Mouse (Mus musculus): ENCODE data around the gene Gm49322. TPM values are rescaled to one million over a fixed set of nuclear protein-coding genes. Genes with fewer than 3 reads are reported as not detected.
A peak's percentile ranks its signal among the peaks of the same experiment; 100 is the strongest.
"Not testable (repeated sequence)": the region's sequence is repeated elsewhere in the genome, so short reads cannot be mapped to it uniquely, and the experiment has no call there.

The Gm49322 gene
- 1.1 and 1.6 TPM in 2 replicates for polyA plus RNA-seq (2014; fragmentation: Nextera tagmentation; extraction: Ambion mirVana)

DNA sequence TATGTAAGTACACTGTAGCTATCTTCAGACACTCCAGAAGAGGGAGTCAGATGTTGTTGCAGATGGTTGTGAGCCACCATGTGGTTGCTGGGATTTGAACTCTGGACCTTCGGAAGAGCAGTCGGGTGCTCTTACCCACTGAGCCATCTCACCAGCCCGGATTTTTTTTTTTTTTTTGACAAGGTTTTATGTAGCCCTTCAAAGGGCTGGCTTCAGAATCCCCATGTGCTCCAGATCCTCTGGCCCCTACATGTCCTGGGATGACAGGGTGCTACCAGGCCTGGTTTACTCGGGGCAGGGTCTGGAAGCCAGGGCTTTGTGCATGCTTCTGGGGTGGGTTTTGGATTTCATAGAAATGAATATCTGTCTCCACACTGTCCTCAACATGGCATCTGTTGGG, at the start of gene Gm49322:
Gene Gm49322 (plus strand): TSS at position 301 of the 400 bp plus-strand sequence.
- H3K9me3 ChIP-seq (replicated peaks; ENCODE audit: control insufficient read depth, low read length); H3K4me2 ChIP-seq (ENCODE audit: low read length); H3K27me3 ChIP-seq (replicated peaks; ENCODE audit: control insufficient read depth, insufficient read depth, low read length); H3K27ac ChIP-seq (ENCODE audit: low read depth, low read length); DNase-seq (ENCODE audit: low spot score); ATAC-seq; H3K4me3 ChIP-seq (ENCODE audit: low read depth, low read length); H3K9ac ChIP-seq (ENCODE audit: low read length): not testable (repeated sequence)
- Histone ChIP-seq H3K36me3 (ENCODE audit: control insufficient read depth, insufficient read depth, low read length) (peaks cover 43% of the 10 kb centered on the region), H3K4me1 (ENCODE audit: control insufficient read depth, insufficient read depth, low read length) (peaks cover 14% of the 10 kb centered on the region)
- 83% methylated on average over 4 of the region's 4 CpGs for WGBS

DNA sequence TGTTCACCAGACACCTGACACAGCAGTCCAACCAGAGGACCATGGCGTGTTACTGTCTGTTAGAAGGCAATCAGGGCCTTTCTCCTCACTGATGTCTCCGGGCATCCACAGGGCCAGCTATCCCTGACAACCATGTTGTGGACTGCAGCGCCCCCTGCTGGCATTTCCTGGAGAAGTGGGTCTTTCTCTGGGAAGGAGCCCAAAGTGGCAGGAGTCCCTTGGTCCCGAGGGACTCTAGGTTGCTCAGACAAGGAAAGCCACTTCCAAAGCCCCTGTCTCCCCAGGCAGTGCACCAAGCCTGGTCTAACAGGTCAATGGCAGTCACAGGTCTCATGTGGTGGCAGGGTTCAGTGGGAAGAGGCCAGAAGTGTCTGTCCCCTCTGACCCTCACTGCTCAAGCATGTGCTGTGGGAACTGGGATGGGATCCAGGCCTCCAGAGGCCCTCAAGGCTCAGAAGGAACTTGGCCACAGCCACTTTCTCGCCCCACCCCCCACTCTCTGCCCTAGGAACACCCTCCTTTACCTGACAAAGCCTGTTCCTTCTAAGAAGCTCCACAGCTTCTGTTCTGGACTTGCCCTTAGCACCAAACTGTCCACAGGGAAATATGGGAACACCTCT, 48.4 kb upstream of the Gm49322 start:
- Histone ChIP-seq H3K9me3 (replicated peaks; ENCODE audit: control insufficient read depth, low read length) (no peaks in the 10 kb centered on the region), H3K4me3 (ENCODE audit: low read depth, low read length) (no peak overlapping the region), H3K4me2 (ENCODE audit: low read length) (no peak overlapping the region), H3K27ac (ENCODE audit: low read depth, low read length) (no peak overlapping the region), H3K9ac (ENCODE audit: low read length) (no peak overlapping the region), H3K36me3 (ENCODE audit: control insufficient read depth, insufficient read depth, low read length) (no peaks in the 10 kb centered on the region), H3K4me1 (ENCODE audit: control insufficient read depth, insufficient read depth, low read length) (peaks cover 13% of the 10 kb centered on the region), H3K27me3 (replicated peaks; ENCODE audit: control insufficient read depth, insufficient read depth, low read length) (no peaks in the 10 kb centered on the region)
- WGBS = 26% methylated on average over 5 of the region's 5 CpGs
- peak; percentile 71 for DNase-seq (ENCODE audit: low spot score)
- ATAC-seq = no peak

GRCm38 (mm10) chr10:80559431-80559830, 46.4 kb upstream of the Gm49322 start:
- DNase-seq (ENCODE audit: low spot score) (no peak), ATAC-seq (no peak)
- Histone ChIP-seq H3K4me2 (ENCODE audit: low read length) (no peak overlapping the region), H3K9ac (ENCODE audit: low read length) (no peak overlapping the region), H3K4me3 (ENCODE audit: low read depth, low read length) (no peak overlapping the region), H3K4me1 (ENCODE audit: control insufficient read depth, insufficient read depth, low read length) (peaks cover 14% of the 10 kb centered on the region), H3K27ac (ENCODE audit: low read depth, low read length) (no peak overlapping the region), H3K27me3 (replicated peaks; ENCODE audit: control insufficient read depth, insufficient read depth, low read length) (no peaks in the 10 kb centered on the region), H3K36me3 (ENCODE audit: control insufficient read depth, insufficient read depth, low read length) (no peaks in the 10 kb centered on the region), H3K9me3 (replicated peaks; ENCODE audit: control insufficient read depth, low read length) (no peaks in the 10 kb centered on the region)
- 91% methylated on average over 7 of the region's 7 CpGs for WGBS

DNA sequence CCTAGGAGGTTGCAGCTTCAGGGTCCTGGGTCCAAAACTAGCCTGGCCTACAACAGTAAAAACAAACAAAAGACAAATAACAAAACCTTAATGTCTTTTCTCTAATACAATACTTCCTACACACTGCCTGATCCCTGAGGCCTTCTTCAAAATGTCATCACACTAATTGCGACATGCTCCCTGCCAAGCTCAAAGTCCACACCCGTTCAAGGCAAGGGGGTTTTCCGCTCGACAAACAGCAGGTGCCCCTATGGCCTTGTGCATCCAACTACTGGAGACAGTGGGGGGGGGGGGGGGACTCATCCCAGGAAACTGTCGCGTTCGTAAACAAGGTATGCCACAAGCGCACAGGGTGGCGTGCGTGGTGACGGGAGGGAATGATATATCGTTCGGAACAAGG, 45.2 kb upstream of the Gm49322 start:
- peak overlapping the region; percentile 95 for H3K9ac ChIP-seq (ENCODE audit: low read length)
- no peak for ATAC-seq

GRCm38 (mm10) chr10:80561116-80561944, 44.5 kb upstream of the Gm49322 start, which contains the start of gene Rexo1:
Gene Rexo1, minus strand, starts transcription at chr10:80561560.
- DNase-seq (ENCODE audit: low spot score) = peak; percentile 97
- under 1% methylated on average over 71 of the region's 72 CpGs for WGBS
- Histone ChIP-seq H3K9ac (ENCODE audit: low read length) (peak within 1 kb of the TSS; percentile 95), H3K36me3 (ENCODE audit: control insufficient read depth, insufficient read depth, low read length) (no peaks in the 10 kb centered on the region; the same call in 1 of the 2 replicates), H3K4me1 (ENCODE audit: control insufficient read depth, insufficient read depth, low read length) (peaks cover 14% of the 10 kb centered on the region), H3K9me3 (replicated peaks; ENCODE audit: control insufficient read depth, low read length) (no peaks in the 10 kb centered on the region), H3K4me2 (ENCODE audit: low read length) (peak within 1 kb of the TSS; percentile 94), H3K4me3 (ENCODE audit: low read depth, low read length) (peak within 1 kb of the TSS; percentile 98), H3K27me3 (replicated peaks; ENCODE audit: control insufficient read depth, insufficient read depth, low read length) (no peaks in the 10 kb centered on the region), H3K27ac (ENCODE audit: low read depth, low read length) (peak within 1 kb of the TSS; percentile 92)
- ATAC-seq = peak; percentile 88

More for the DNA sequence above, 45.2 kb upstream of the Gm49322 start:
- 2% methylated on average over 13 of the region's 13 CpGs for WGBS
- no peak overlapping the region for H3K27ac ChIP-seq (ENCODE audit: low read depth, low read length)
- peak overlapping the region; percentile 98 for H3K4me3 ChIP-seq (ENCODE audit: low read depth, low read length)
- H3K4me1 ChIP-seq (ENCODE audit: control insufficient read depth, insufficient read depth, low read length) = peaks cover 14% of the 10 kb centered on the region
- no peaks in the 10 kb centered on the region for H3K27me3 ChIP-seq (replicated peaks; ENCODE audit: control insufficient read depth, insufficient read depth, low read length)
- H3K9me3 ChIP-seq (replicated peaks; ENCODE audit: control insufficient read depth, low read length) = no peaks in the 10 kb centered on the region
- H3K4me2 ChIP-seq (ENCODE audit: low read length) = peak overlapping the region; percentile 94
- DNase-seq (ENCODE audit: low spot score) = no peak
- H3K36me3 ChIP-seq (ENCODE audit: control insufficient read depth, insufficient read depth, low read length) = no peaks in the 10 kb centered on the region; the same call in 1 of the 2 replicates

DNA sequence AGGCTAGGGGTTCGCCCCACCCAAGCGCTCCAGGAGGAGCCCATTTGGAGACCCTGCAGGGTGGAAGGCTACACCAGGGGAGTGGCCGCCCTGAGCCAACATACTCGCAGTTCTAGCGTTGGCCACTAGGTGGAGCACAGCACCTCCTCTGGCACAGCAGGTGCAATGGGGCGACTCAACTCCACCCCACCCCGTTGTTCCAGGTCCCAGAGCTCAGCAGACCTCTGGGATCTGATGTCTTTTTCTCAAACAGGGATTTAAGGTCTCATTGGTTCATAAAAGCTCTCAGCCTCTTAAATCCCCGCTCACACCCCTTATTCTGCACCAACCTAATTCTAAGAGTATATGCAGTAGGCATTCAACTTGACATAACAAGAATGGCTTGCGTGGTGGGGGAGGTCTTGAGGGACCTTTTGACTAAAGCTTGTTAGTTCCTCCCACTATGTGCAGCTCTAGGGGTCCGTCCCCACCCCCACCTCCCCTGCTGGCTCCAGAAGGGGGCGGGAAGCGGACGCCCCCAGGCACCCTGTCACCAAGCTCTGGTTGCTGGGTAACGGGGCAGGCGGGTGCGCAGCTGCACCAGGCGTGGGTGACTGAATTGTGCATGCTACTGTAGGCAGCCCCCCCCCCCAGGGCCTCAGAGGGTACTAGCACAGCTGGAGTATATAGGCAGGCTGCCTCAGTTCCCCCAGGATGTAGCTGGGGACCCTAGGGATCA, 39.3 kb upstream of the Gm49322 start:
- peak; percentile 75 for ATAC-seq

GRCm38 (mm10) chr10:80568876-80569275, 36.9 kb upstream of the Gm49322 start:
- H3K9me3 ChIP-seq (replicated peaks; ENCODE audit: control insufficient read depth, low read length) = no peaks in the 10 kb centered on the region
- WGBS = 95% methylated on average over 29 of the region's 29 CpGs
- DNase-seq (ENCODE audit: low spot score) (no peak), ATAC-seq (no peak)
- no peak overlapping the region for H3K27ac ChIP-seq (ENCODE audit: low read depth, low read length)
- H3K27me3 ChIP-seq (replicated peaks; ENCODE audit: control insufficient read depth, insufficient read depth, low read length) = no peaks in the 10 kb centered on the region
- H3K4me2 ChIP-seq (ENCODE audit: low read length) = no peak overlapping the region
- H3K4me1 ChIP-seq (ENCODE audit: control insufficient read depth, insufficient read depth, low read length) = peaks cover 19% of the 10 kb centered on the region
- no peak overlapping the region for H3K9ac ChIP-seq (ENCODE audit: low read length)
- peaks cover 9% of the 10 kb centered on the region; the same call in 1 of the 2 replicates for H3K36me3 ChIP-seq (ENCODE audit: control insufficient read depth, insufficient read depth, low read length)
- H3K4me3 ChIP-seq (ENCODE audit: low read depth, low read length) = no peak overlapping the region

More for the DNA sequence above, 39.3 kb upstream of the Gm49322 start:
- DNase-seq (ENCODE audit: low spot score) = peak; percentile 89
- H3K4me1 ChIP-seq (ENCODE audit: control insufficient read depth, insufficient read depth, low read length) = peaks cover 18% of the 10 kb centered on the region
- H3K4me3 ChIP-seq (ENCODE audit: low read depth, low read length) = 0 out of 2 replicates have a peak overlapping the region, but pooled peaks have one; percentile 1
- 0 out of 2 replicates have a peak overlapping the region, but pooled peaks have one; percentile 10 for H3K9ac ChIP-seq (ENCODE audit: low read length)
- H3K27me3 ChIP-seq (replicated peaks; ENCODE audit: control insufficient read depth, insufficient read depth, low read length) = no peaks in the 10 kb centered on the region
- H3K36me3 ChIP-seq (ENCODE audit: control insufficient read depth, insufficient read depth, low read length) = peaks cover 9% of the 10 kb centered on the region; the same call in 1 of the 2 replicates
- H3K27ac ChIP-seq (ENCODE audit: low read depth, low read length) = peak overlapping the region; percentile 71
- no peaks in the 10 kb centered on the region for H3K9me3 ChIP-seq (replicated peaks; ENCODE audit: control insufficient read depth, low read length)
- H3K4me2 ChIP-seq (ENCODE audit: low read length) = peak overlapping the region; percentile 30
- WGBS = 12% methylated on average over 17 of the region's 17 CpGs

DNA sequence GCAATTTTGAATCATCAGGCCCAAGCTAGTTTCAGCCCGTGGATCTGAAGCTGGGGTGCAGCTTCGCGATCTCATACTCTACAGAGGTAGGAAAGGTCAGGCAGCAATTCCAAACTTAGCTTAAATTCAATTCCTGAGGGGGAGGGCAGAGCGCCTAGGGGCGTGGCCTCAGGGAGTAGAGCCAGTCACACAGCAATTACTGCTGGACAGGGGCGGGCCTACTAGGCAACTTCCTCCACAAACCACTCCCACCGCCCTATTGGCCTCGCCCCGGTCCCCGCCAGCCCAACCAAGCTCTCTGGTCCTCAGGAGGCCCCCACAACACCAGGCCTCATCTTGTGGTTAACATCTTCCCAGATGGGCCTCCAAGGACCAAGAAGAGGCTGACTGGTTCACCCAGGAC, 36.2 kb upstream of the Gm49322 start:
- H3K36me3 ChIP-seq (ENCODE audit: control insufficient read depth, insufficient read depth, low read length) = peaks cover 9% of the 10 kb centered on the region; the same call in 1 of the 2 replicates
- no peak overlapping the region for H3K4me3 ChIP-seq (ENCODE audit: low read depth, low read length)
- WGBS = 46% methylated on average over 10 of the region's 10 CpGs
- H3K4me2 ChIP-seq (ENCODE audit: low read length) = no peak overlapping the region
- H3K27me3 ChIP-seq (replicated peaks; ENCODE audit: control insufficient read depth, insufficient read depth, low read length) = no peaks in the 10 kb centered on the region
- no peak overlapping the region for H3K9ac ChIP-seq (ENCODE audit: low read length)
- no peak overlapping the region for H3K27ac ChIP-seq (ENCODE audit: low read depth, low read length)
- no peak for DNase-seq (ENCODE audit: low spot score)
- H3K4me1 ChIP-seq (ENCODE audit: control insufficient read depth, insufficient read depth, low read length) = peaks cover 24% of the 10 kb centered on the region
- H3K9me3 ChIP-seq (replicated peaks; ENCODE audit: control insufficient read depth, low read length) = no peaks in the 10 kb centered on the region
- no peak for ATAC-seq

All from forebrain, embryonic 14.5 days (tissue).